Mouse (Mus musculus): ENCODE results near the gene Selenop. TPM values are rescaled to one million over a fixed set of nuclear protein-coding genes. Genes with fewer than 3 reads are reported as not detected.
"Not testable (repeated sequence)": the region's sequence is repeated elsewhere in the genome, so short reads cannot be mapped to it uniquely, and the experiment has no call there.

Selenop gene
- 100 to 1,000 TPM; 304 to 338 TPM for total RNA-seq (2021)

DNA sequence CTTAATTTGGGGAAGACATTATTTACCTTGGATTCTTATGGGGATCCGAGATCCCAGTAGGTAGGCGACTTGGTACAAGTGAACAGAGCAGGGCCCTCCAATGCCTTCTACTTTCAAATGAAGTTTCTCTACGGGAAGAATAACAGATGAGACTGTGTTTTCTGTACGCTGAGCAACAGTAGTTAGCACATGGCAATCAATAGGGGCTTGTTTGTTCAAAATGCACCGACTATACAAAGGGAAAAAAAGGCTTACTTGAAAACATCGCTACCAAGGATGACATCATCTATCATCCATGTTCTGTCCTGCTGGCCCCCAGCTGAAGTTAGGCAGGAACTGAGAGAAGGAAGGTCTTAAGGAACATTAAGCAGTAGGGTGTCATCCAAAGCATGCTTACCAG, at the start of gene Selenop:
Selenop (plus strand) TSS at position 301 of the 400 bp plus-strand sequence.
- no peak for DNase-seq

DNA sequence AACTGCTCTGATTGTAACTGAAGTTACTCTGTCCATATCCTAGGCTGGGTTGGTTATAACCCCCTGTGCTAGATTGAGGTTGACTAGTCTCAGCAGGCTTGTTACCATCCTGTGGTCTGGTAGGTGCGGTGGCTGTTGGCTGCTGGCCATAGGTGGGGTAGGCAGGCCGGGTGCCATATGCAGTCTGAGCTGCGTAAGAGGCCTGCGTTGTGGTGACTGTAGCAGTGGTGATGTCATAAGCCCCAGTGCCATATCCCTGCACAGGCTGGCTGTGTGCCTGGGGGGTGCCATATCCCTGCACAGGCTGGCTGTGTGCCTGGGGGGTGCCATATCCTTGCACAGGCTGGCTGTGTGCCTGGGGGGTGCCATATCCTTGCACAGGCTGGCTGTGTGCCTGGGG, 49.7 kb upstream of the Selenop start:
- not testable (repeated sequence) for DNase-seq

DNA sequence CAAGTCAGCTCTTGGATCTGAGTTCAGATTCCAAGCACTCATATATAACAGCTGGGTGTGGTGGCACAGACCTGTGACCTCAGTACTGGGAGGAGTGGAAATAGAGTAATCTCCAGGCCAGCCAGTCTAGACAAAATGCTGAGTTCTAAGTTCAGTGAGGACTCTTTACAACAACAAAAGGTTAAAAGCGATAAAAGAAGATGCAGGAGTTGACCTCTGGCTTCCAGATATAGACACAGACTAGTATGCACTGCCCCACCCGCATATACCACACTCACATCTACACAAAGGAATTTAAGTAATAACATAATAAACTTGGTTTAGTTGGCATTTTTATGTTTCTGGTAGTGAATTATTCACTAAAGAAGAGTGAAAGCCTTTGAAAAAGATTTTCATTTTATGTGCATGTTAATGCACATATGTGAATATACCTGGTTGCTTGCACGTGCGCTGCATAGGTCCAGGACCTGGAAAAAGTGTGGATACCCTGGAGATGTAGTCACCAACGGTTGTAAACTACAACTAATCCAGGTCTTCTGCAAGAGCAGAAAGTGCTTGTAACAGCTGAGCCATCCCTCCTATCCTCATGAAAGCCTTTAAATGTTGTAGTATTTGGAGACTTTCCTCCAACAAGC, 45.4 kb upstream of the Selenop start:
- no peak for DNase-seq

DNA sequence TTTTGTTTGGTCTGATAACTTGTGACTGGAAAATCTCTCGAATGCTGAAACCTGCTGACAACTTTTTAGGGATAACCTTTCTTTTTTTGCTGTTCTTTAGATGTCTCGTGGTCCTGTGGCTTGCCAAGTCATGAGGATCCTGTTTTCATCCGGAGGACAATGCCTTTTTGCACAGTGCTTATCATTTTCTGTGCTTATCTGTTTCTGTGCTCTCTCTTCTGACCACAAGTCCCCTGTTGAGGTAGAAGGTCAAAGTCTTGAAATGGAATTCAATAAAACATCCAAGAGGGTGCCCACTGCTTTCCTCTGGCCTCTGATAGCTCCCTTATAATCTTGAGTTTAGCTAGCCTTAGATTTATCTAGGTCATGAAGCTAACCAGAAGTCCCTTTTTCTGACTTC, 41.8 kb upstream of the Selenop start:
- DNase-seq, result no peak

DNA sequence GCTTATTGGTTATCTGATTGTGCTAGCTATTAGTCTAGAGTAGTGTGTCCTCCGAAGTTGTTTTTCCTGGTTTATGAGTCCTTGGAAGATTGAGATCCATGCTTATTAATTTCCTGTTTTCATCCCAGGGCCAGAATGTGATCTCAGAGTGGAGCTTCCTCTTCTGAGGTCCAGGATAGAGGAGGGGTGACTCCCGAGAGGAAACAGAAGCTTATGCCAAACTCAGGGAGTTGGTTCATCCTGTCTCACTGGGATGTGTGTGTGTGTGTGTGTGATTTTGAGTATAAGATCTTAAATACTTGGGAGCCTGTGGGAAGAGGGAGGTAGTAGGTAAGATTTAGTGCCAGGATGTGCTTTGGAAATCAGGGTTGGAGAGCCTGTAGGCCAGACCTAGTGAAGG, 40.2 kb upstream of the Selenop start:
- no peak for DNase-seq

DNA sequence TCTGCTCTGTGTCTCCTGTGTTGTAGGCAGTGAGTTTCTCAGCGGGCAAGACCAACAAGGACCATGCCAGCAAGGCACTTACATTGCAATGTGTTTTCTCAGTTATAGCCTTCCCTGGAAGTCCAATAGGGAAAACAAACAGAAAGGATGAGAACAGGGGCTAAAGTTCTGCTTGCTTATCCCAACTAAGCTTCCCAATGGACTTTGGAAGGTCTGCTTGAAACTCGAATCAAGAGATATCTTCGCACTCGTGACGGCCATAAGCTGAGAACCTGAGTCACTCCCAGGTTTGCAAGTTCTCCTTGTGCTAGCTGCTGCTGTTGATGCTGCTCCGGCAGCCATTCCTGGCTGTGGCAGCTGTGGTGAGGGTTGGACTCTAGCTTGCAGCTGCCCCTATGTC, 39.4 kb upstream of the Selenop start:
- DNase-seq, result no peak

DNA sequence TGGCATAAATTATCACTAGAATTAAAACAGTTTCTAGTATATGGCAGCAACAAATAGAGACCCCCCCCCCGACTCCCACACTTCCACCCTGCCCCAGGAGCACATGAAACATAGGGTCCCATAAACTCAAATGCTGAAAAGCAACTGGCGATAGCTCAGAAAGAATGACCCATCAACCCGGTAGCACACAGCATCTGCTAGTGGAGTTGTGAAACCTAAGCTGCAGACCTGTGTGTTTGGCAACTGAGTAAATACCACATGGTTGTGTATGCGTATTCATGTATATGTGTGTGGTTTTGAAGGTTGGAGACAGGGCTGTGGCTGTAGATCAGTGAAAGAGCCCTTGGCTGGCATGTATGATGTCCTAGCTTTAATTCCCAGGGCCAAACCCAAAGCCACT, 37.3 kb upstream of the Selenop start:
- DNase-seq, result no peak

DNA sequence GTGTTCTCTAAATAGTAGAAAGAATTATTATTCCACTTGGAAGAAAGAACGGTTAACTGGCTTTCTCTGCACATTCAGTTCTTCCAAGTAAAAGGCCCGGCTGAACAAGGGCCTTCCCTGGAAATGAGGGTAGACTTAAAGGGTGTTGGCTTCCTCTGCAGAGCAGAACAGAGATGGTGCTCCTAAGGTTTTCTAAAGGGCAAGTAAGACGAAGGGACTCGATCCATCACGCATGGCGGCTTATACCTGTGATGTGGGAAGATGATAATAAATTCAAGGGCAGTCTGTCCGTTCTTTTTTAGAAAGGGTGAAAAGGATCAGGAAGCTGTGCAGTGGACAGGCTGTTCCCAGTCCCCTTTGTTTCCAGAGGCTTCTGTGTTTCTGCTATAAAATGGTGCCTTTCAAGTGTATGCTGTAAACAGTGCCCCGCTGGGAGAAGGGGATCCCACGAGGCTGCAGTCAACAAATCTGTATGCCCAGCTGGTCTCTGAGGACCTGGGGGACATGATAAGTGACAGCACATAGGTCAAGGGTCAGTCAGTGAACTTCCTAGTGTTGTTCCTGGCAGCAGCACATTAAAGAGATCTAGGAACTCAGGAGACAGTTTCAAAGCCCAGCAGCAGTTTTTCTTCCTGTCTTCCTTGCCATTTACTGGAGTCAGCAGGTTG, 36.0 kb upstream of the Selenop start:
- DNase-seq, result peak in 1 of 2 experiments; percentile 17

DNA sequence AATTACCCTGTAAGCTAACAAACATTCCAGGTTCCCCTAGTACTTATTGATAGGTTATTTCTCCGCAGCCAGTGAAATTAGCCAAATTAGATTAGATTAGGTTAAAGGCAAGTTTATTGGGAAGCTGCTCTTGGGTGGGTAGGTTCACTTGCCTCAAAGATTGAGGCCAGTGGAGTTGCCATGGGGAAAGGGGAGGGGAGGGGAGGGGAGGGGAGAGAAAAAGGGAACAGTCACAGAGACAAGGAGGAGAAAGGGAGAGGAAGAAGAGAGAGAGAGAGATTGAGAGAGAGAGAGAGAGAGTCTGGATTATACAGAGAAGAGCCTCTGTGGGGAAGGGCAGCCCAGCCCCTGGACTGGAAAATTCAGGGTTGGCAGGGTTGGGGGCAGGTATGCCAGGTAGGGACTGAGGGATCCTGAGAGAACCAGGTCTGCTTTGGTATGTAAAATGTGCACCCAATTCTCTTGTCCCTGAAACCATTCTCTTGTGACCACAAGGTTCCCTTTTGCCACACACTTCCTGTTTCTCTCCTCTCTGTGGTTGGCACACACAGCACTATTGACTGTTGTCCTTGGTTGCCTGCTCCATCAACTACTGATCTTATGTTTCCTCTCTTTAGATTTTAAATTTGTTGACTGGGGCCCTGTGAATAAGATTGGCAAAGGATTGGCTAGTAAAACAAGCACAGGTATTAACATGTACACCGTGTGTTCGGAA, 34.4 kb upstream of the Selenop start:
- no peak for DNase-seq

DNA sequence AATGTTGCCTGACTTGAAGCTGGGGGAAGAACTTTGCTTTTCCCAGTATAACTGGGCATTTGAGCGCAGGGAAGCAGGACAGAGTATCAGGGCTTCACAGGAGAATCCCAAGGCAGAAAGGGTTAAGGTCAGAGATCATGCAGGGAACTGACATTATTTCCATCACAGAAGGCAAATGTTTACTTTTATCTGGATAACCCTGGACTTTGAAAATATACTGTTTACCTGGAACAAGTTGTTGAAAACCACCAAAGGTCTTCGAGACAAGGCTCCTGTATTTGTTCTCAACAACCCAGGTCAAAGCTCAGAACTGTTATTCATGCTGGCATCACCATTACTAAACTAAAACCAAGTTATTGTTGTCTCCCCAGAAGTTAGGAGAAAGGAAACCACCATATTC, 32.0 kb upstream of the Selenop start:
- no peak for DNase-seq

DNA sequence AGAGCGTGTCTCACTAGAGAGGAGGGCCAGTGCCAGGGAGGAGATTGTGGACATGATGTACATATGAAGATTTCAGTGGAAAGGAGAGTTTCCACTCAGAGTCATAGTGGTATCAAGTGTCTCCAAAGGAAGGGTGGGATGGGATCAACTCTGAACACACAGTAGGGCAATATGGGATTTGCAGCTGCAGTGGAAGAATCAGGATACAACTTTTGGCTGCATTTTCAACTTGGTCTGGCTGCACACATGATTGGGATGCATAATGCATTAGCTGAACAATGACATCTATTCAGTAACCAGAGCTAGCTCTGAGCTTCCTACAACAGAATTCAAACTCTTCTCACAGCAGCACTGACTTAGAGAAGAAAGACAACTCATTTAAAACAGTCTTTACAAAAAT, 30.4 kb upstream of the Selenop start:
- peak in 1 of 2 experiments; percentile 26 for DNase-seq

DNA sequence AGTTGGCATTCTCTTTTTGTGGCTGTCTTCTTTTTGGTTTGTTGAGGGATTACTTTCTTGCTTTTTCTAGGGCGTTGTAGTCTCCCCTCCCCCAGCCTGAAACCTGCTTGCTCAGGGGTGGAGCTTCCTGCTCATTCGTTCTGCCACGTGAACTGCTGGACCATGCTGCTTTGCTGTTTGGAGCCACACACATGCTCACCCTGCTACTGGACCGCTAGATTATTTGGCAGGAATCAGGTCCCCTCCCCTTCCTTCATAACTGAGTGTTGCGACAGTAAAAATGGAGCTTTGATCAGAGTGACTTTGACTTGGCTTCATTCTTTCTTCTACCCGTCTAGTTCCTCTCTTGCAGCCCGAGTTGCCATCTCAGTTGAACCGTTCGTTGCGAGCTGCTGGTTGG, 23.3 kb upstream of the Selenop start:
- not testable (repeated sequence) for DNase-seq

DNA sequence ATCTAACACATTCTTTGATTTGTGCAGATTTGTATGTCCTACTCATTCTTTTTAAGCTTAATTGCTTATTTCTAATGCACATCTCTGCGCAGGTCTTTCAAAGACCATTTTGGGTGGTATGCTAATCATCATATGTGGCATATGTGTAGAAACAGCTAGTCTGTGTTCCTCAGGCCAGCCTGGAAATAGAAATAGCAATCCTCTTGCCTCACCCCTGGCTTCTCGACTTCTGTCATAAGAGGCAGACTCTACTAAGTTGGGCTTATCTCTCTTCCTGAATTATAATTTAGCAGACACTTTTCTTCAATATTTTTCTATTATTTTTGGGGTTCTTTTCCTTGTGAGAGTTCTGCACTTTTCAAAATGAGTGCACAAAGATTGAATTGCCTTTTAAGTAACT, 17.7 kb upstream of the Selenop start:
- no peak for DNase-seq

DNA sequence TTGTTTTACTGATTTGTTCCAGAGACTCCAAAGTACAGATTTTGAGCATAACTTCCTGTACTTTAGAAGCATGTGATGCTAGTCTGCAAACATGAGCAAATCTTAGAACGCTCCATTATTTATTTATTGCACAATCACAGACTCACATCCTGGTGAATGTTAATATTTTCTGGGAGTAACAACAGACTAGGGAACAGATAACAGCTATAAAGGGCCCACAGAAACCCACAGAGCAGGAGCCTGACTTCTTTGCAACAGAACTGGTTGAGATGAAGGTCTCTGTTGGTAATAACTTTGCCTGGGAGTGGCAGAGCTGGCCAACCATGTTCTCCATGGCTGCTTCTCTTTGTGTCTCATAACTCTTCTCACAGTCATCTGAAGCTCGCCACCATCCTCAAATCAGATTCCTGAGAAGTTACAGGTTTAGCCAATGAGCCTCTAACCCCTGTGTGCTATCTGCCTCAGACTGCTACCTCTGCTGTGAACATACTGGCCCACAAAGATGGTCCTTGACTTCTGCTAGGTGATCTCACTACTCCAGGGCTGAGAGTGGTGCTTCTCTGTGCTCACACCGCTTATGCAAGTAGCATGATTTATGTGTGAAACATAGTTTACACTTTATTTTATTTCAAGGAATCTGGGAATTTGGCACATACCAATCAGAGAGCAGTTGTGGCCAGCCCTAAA, 17.2 kb upstream of the Selenop start:
- DNase-seq, result no peak

DNA sequence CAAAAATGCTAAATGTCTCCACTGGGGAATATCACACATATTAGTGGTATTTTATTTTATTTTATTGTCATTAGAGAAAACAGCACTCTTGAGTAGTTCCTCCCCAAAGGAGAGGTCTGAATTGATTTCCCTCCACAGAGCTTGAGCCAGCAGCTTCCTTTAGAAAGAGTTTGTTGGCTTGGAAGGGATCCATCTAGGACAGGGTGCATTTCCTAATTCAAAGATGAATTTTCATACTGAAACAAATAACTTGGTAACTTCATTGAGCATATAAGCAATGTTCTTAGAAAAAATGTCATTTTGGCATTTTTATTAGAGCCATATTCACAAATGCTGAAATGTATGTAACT, 16.7 kb upstream of the Selenop start:
- DNase-seq, result no peak

DNA sequence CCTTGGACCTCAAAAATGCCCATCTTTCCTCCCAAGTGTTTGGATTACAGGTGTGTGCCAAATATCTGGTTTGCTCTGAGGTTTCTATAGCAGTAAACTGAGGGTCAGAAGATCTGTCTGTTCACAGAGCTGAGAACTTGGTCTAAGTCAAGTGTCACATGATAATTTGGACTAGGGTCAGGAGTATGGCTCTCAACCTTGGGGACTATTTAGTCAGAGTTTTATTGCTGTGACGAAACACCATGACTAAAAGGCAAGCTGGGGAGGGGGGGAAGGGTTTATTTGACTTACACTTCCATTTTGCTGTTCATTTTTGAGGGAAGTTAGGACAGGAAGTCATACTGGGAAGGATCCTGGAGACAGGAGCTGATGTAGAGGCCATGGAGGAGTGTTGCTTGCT, 9.3 kb upstream of the Selenop start:
- DNase-seq, result no peak

DNA sequence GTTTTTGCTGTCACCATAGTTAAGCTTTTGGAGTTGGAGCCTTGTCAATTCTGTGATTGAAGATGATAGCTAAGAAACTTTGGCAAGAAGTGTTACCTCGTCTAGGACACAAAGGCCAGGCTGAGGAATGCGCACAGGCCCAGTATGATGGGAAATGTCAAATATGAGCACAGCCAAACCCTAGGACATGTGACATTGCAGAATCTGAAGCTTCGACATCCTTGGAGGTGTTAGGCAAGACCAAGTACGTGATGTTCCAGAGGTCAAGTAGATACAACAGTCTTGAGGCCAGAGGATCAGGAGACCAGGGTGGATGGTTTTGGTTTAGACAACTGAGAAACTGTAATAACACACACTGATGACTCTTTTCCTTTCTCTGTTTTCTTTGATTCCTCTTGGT, 8.0 kb upstream of the Selenop start:
- DNase-seq, result no peak

DNA sequence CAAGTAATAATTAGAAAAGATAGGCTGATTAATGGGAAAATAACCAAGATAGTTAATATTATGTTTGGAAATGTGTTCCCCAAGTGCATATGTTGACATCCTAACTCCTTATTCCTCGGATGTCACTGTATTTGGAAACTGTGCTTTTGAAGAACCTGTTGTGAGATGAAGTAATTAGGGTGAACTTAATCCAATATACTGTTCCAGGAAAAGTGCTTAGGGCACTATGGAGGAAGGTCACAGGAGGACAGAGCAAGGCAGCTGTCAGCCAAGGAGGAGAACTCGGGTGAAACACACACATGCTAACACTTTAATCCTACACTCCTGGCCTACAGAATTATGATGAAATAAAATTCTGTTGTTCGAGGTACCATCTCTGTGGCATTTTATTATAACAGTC, 5.5 kb upstream of the Selenop start:
- no peak for DNase-seq

DNA sequence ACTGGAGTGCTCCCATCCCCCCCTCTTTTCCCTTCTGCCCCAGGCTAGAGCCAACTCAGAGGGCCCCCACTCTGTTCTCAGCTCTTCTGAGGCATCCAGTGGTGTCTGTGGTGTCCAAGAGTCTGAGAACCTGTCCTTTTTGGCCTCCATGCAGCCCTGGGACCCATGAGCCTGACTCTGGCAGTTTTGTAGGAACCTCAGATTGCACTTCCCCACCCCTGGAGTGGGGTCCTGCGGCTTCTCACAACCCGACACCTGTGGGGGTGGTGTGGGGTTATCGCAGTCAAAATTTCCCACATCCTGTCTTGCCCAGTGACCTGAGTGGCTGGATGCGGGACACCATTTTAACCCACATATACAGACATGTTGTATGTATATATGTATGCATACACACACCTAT, 4.1 kb upstream of the Selenop start:
- no peak for DNase-seq

DNA sequence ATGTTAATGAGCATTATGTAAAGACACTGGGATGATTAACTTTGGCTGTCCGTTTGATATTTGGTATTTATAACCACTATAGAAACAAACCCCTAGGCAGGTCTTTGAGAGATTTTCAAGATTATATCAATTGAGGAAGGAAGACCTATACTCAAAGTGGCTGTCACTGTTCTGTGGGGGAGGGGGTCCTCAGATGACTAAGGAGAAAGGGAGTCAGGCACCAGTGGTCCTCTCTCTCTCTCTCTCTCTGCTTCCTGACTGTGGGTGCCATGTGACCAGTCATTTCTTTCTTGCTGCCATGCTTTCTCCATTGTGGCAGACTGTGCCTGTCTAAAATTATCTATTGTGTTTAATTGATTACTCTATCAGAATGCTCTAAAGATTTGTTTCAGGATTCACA, 3.5 kb upstream of the Selenop start:
- no peak for DNase-seq

DNA sequence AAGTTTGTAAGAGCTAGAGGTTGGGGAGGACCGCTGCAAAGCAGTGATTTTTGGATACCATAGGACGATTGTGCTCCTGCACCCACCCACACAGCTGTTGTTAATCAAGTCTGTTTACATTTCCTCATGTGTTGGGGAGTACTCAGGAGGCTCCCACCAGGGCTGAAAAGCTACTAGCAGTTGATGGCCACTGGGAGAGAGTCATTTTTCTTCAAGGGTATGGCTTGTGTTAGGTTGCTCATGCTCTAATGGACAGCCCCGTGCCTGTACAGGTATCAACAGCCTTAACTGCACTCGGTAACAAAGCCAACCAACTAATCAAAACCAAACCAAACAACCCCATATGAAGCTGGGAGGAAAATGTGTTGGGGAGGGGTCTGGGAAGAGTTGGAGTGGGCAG, 1.1 kb downstream of the Selenop start:
- no peak for DNase-seq

DNA sequence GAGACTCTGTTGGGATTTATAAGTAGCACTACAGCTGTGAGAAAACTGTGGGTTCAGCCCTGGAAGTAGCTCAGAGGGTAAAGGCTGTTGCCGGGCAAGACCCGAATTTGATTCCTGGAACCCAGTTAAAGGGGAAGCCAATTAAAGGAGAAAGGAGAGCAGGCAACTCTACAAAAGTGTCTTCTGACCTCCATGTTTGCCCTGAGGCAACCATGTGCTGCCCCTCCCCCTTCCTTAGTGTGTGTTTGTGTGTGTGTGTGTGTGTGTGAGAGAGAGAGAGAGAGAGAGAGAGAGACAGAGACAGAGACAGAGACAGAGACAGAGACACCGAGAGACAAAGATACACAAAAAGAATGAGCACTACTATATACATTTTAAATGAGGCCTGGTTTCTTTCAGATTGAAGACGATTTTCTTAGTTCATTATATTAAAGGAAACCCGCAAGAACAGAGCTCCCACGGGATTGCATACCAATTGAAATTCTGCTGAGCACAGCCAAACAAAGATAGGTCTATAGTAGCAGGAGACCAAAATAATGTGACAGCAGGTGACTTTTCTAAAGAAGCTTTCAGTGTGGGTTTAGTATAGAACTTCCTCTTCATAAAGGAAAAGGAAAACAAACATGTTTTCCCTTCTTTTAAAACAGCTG, 1.8 kb downstream of the Selenop start:
- no peak for DNase-seq

DNA sequence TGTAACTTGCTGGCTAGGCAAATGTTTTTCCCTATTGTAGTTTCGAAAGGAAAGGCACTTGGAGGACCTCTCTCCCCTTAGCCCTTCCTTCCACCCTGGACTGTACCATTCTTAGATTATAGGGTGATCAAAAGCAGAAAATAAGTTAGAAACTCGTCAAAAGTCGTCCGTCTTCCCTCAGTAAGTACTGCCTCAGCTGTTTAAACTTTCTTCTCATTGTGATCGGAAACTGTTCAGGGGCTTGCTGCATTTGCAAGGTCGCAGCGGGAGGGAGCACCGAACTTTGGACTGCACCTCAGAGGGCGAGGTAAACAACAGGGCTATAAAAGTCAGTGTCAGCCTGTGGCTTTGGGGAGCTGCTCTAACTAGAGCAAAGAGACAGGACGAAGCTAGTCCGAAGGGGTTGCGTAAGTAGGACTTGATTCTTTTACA, 2.3 kb downstream of the Selenop start:
- DNase-seq, result peak; percentile 43 to 48

Measured in layer of hippocampus, postnatal 36 days (tissue).